ENCODE assay signal across 9 mouse cellular contexts in the genomic region with DNA sequence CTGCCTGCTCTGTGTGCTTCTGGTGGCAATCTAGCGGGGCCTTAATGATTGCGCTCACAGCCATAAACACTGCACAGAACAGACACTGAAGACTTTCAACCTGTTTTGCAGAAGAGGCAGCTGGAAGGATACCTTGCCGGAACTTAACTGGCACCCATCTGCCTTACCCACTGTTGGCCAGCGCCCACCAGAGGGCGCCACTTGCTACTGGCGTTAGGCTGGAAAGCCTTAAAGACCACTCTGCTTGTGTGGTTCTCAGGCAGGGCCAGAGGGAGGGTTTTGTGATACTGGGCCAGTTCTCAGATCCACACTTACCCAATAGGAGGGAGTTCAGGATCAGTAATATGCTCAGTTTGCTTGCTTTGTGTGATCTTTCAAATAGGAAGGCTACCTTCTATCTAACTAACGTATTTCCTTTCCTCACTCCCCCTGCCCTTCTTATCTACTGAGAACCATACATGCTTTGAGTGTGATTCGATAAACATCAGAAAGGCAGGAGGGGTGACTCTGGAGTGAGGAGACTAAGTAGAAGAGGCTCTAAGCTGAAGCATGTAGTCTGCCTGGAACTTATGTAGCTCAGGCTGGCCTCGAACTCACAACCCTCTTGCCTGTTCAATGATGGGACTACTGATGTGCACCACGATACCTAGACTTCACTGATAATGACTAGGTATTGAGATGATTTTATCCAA.
DNase-seq lines count a peak whose midpoint lies in the region; ATAC-seq and TF ChIP-seq lines count a peak whose summit lies in the region.
"Had no signal": no experiment of that assay in that cellular context is flagged by ENCODE, and none has a peak within 500 bp of the region (broad histone marks: within the 10 kb centered on the region; RNA-seq: fewer than 3 reads in every experiment).

No protein-coding gene starts in this region.

- ATAC-seq in midbrain, postnatal 0 days (ENCODE audit: low FRiP score): no peak

- no peak overlapping the region for H3K27ac ChIP-seq in midbrain, postnatal 0 days (ENCODE audit: low read depth, low read length)
- peak overlapping the region; percentile 62 for H3K27ac ChIP-seq in thymus, adult 2 months (ENCODE audit: control insufficient read depth, insufficient read depth, low read length)

- H3K4me3 ChIP-seq in midbrain, postnatal 0 days (ENCODE audit: low read depth, low read length): no peak overlapping the region
- H3K4me3 ChIP-seq in thymus, adult 2 months (ENCODE audit: control insufficient read depth, insufficient read depth, low read length): no peak overlapping the region
- H3K4me3 ChIP-seq: megakaryocyte, embryonic 14.5 days had no signal

- H3K36me3 ChIP-seq in midbrain, postnatal 0 days (ENCODE audit: insufficient read depth, low read length): no peaks in the 10 kb centered on the region
- peaks cover 33% of the 10 kb centered on the region for H3K36me3 ChIP-seq in thymus, adult 2 months (ENCODE audit: control insufficient read depth, insufficient read depth, low read length)

- no peaks in the 10 kb centered on the region for H3K9me3 ChIP-seq in midbrain, postnatal 0 days (ENCODE audit: low read length)
- H3K9me3 ChIP-seq: megakaryocyte, embryonic 14.5 days had no signal

- DNase-seq in layer of hippocampus, adult 11-12 months (ENCODE audit: low spot score): peak; percentile 75
- no peak for DNase-seq in layer of hippocampus, adult 9-10 months (ENCODE audit: low spot score)
- DNase-seq in adrenal gland, adult 2 months: peak; percentile 60
- DNase-seq in embryo, embryonic 10.5 days (ENCODE audit: low spot score): peak; percentile 86
- peak; percentile 61 to 80 for DNase-seq in heart, postnatal 10 days
- peak; percentile 79 for DNase-seq in left cerebral cortex, postnatal 4 days
- DNase-seq in midbrain, postnatal 0 days (ENCODE audit: low spot score): peak; percentile 65
- DNase-seq in thymus, adult 2 months: peak; percentile 84

- intact Hi-C loops in heart, postnatal 10 days (cut with DNase I): loop anchor here (2.0 kb wide), 2 partner anchors 113 to 299 kb away; no protein-coding TSS in a partner anchor
- intact Hi-C loops in left cerebral cortex, postnatal 4 days (cut with DNase I): loop anchor here (10.0 kb wide), 1 partner anchor 111 kb away; no protein-coding TSS in a partner anchor

- no peaks in the 10 kb centered on the region for H3K27me3 ChIP-seq in midbrain, postnatal 0 days (ENCODE audit: insufficient read depth, low read length)
- H3K27me3 ChIP-seq in thymus, adult 2 months (ENCODE audit: control insufficient read depth, insufficient read depth, low read length): no peaks in the 10 kb centered on the region

- H3K9ac ChIP-seq in midbrain, postnatal 0 days (replicated peaks; ENCODE audit: low read length, poor library complexity, severe bottlenecking): no peak overlapping the region

- TF ChIP-seq POLR2A in thymus, adult 2 months (IDR thresholded peaks at IDR 0.05; ENCODE audit: control insufficient read depth, extremely low read depth, insufficient read depth, low read length, poor library complexity): no peak

- no peak overlapping the region for H3K4me2 ChIP-seq in midbrain, postnatal 0 days (ENCODE audit: low read depth, low read length, poor library complexity, severe bottlenecking)

- TF ChIP-seq CTCF in midbrain, postnatal 0 days (IDR thresholded peaks at IDR 0.05): peak; percentile 79
- peak; percentile 98 for TF ChIP-seq CTCF in thymus, adult 2 months (IDR thresholded peaks at IDR 0.05; ENCODE audit: borderline replicate concordance, control insufficient read depth, extremely low read depth, insufficient read depth, low read length, poor library complexity)

- H3K4me1 ChIP-seq in midbrain, postnatal 0 days (ENCODE audit: insufficient read depth, low read length): no peaks in the 10 kb centered on the region
- peaks cover 46% of the 10 kb centered on the region for H3K4me1 ChIP-seq in thymus, adult 2 months (replicated peaks; ENCODE audit: control insufficient read depth, insufficient read depth, low read length)

- 61% methylated on average over 10 of the region's 10 CpGs for WGBS in midbrain, postnatal 0 days
- WGBS in thymus, adult 2 months: 51% methylated on average over 10 of the region's 10 CpGs
